Mouse (Mus musculus) hindlimb bud, embryonic 11.5 days (tissue): ENCODE data around the gene Mill1.
"Not testable (repeated sequence)": the region's sequence is repeated elsewhere in the genome, so short reads cannot be mapped to it uniquely, and the experiment has no call there.

Experiments used
- DNase-seq: peaks from one replicate; pipeline ENCODE4 v3.0.0-alpha.2; 2012; ENCODE audit warnings: low read depth, low spot score; ENCODE audit errors: extremely low spot score

Gene Mill1

GRCm38 (mm10) chr7:18245047-18245446 is at the start of gene Mill1:
Gene Mill1 (plus strand): TSS chr7:18245347.
- no peak for DNase-seq

GRCm38 (mm10) chr7:18210938-18211337 is 34.2 kb upstream of the Mill1 start:
- no peak for DNase-seq

- no peak for DNase-seq
Measured at GRCm38 (mm10) chr7:18214699-18215098, 30.4 kb upstream of the Mill1 start.

GRCm38 (mm10) chr7:18238561-18238960 is 6.6 kb upstream of the Mill1 start:
- DNase-seq, result no peak

- DNase-seq, result no peak
Measured at GRCm38 (mm10) chr7:18241217-18241616, 3.9 kb upstream of the Mill1 start.

GRCm38 (mm10) chr7:18243959-18244573 is 1.1 kb upstream of the Mill1 start:
- DNase-seq, result not testable (repeated sequence)

- no peak for DNase-seq
Measured at GRCm38 (mm10) chr7:18260219-18260618, 15.1 kb downstream of the Mill1 start.

- DNase-seq, result no peak
Measured at GRCm38 (mm10) chr7:18265089-18265488, 19.9 kb downstream of the Mill1 start.
